Mouse (Mus musculus): Measurements from ENCODE around the gene Anks3.

DNA sequence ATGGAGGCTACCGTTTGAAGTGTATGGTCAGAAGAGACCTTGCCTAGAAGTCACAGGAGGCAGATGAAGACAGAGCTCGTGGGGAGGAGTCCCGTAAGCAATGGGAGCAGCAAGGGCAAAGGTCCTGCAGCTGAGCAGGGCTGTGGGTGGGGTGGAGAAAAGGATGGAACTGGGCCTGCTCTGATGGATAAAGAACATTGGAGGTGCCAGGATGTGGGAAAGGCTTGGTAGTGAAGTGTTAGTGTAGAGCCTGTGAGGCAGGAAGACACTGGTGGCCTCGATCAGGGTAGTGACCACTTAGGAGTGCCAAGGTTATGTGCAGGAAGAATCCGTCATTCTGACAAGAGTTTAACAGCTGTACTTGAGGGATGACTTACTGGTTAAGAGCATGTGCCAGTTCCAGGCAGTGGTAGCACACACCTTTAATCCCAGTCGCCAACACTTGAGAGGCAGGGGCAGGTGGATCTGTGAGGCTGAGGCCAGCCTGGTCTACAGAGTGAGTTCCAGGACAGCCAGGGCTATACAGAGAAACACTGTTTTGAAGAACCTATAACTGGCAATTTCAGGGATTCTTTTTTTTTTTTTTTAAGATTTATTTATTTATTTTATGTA is 60.4 kb downstream of the Anks3 start:
- TF ChIP-seq EP300 (optimal IDR thresholded peaks at IDR 0.05) (no peak), CTCF (IDR thresholded peaks at IDR 0.05; ENCODE audit: low read depth) (no peak)

Data from stomach, postnatal 0 days (tissue).